In genomic region chr13:67278314-67278713, GRCm38 (mm10) we compare ENCODE assay signal across 8 mouse cellular contexts. TPM values are rescaled to one million over a fixed set of nuclear protein-coding genes. Genes with fewer than 3 reads are reported as not detected.
DNase-seq lines count a peak whose midpoint lies in the region; ATAC-seq and TF ChIP-seq lines count a peak whose summit lies in the region.

Zfp458 (minus strand) TSS chr13:67278466.

- TF ChIP-seq CTCF in lung, adult 2 months (IDR thresholded peaks at IDR 0.05; ENCODE audit: insufficient read depth, low read length), result no peak

- no peak within 1 kb of the TSS for H3K4me3 ChIP-seq in hindbrain, embryonic 13.5 days
- H3K4me3 ChIP-seq in hindbrain, embryonic 10.5 days, result no peak within 1 kb of the TSS
- no peak within 1 kb of the TSS for H3K4me3 ChIP-seq in lung, adult 2 months (replicated peaks; ENCODE audit: extremely low read depth, low read depth, low read length)
- no peak within 1 kb of the TSS for H3K4me3 ChIP-seq in heart, embryonic 10.5 days

- H3K27ac ChIP-seq in hindbrain, embryonic 13.5 days, result no peak within 1 kb of the TSS
- no peak within 1 kb of the TSS for H3K27ac ChIP-seq in hindbrain, embryonic 10.5 days
- H3K27ac ChIP-seq in heart, embryonic 10.5 days, result no peak within 1 kb of the TSS

- no peaks in the 10 kb centered on the region for H3K4me1 ChIP-seq in hindbrain, embryonic 13.5 days (replicated peaks)
- H3K4me1 ChIP-seq in hindbrain, embryonic 10.5 days (replicated peaks), result no peaks in the 10 kb centered on the region
- no peaks in the 10 kb centered on the region for H3K4me1 ChIP-seq in lung, adult 2 months (ENCODE audit: control insufficient read depth, insufficient read depth, low read length)
- H3K4me1 ChIP-seq in heart, embryonic 10.5 days, result no peaks in the 10 kb centered on the region

- H3K4me2 ChIP-seq in hindbrain, embryonic 13.5 days, result no peak within 1 kb of the TSS

- H3K9ac ChIP-seq in hindbrain, embryonic 13.5 days, result no peak within 1 kb of the TSS

- no peak for DNase-seq in hindbrain, embryonic 10.5 days (ENCODE audit: low spot score)
- DNase-seq in c-Kit-positive CD71-negative TER-119-negative erythroid progenitor cells, embryonic 14.5 days (ENCODE audit: low read depth), result peak; percentile 38
- DNase-seq in kidney, postnatal 10 days, result peak; percentile 25
- DNase-seq in lung, adult 2 months, result peak; percentile 30
- DNase-seq in heart, embryonic 10.5 days (ENCODE audit: low spot score), result no peak

- no peaks in the 10 kb centered on the region for H3K9me3 ChIP-seq in hindbrain, embryonic 13.5 days
- no peaks in the 10 kb centered on the region for H3K9me3 ChIP-seq in hindbrain, embryonic 10.5 days
- H3K9me3 ChIP-seq in heart, embryonic 10.5 days, result no peaks in the 10 kb centered on the region

- 0 out of 2 replicates have a peak, but pooled peaks have one; percentile 39 for ATAC-seq in hindbrain, embryonic 13.5 days (ENCODE audit: low FRiP score)
- no peak for ATAC-seq in erythroid progenitor cell, adult 5-6 weeks (replicated peaks; ENCODE audit: low FRiP score, poor library complexity, severe bottlenecking)
- no peak for ATAC-seq in cerebellum, adult (ENCODE audit: insufficient number of reproducible peaks, low FRiP score, low TSS enrichment)

- H3K27me3 ChIP-seq in hindbrain, embryonic 13.5 days, result no peaks in the 10 kb centered on the region
- H3K27me3 ChIP-seq in hindbrain, embryonic 10.5 days (ENCODE audit: insufficient read depth, poor library complexity, severe bottlenecking), result no peaks in the 10 kb centered on the region
- H3K27me3 ChIP-seq in heart, embryonic 10.5 days (ENCODE audit: insufficient read depth, poor library complexity, severe bottlenecking), result no peaks in the 10 kb centered on the region

- 41% methylated on average over 7 of the region's 7 CpGs for WGBS in hindbrain, embryonic 13.5 days
- WGBS in hindbrain, embryonic 10.5 days, result 52% methylated on average over 7 of the region's 7 CpGs
- 44% methylated on average over 7 of the region's 7 CpGs for WGBS in lung, adult 2 months
- WGBS in heart, embryonic 10.5 days, result 43% methylated on average over 7 of the region's 7 CpGs

- H3K36me3 ChIP-seq in hindbrain, embryonic 13.5 days, result no peaks in the 10 kb centered on the region
- no peaks in the 10 kb centered on the region for H3K36me3 ChIP-seq in hindbrain, embryonic 10.5 days
- H3K36me3 ChIP-seq in heart, embryonic 10.5 days, result no peaks in the 10 kb centered on the region

- no peak for TF ChIP-seq POLR2A in lung, adult 2 months (IDR thresholded peaks at IDR 0.05; ENCODE audit: borderline replicate concordance, extremely low read depth, low read depth, low read length)

RNA-seq across cellular contexts. Expression of gene Zfp458, which starts in this region (rescaled TPM):
- 5.1 and 5.4 TPM in 2 replicates for polyA plus RNA-seq in hindbrain, embryonic 13.5 days (2015; fragmentation: Nextera tagmentation; extraction: Ambion mirVana)
- 1.5 and 2.0 TPM in 2 replicates for polyA plus RNA-seq in hindbrain, embryonic 10.5 days (2016; fragmentation: Nextera tagmentation; extraction: Ambion mirVana)
- polyA plus RNA-seq in lung, adult 2 months (2012; rRNA removed), result 0.38 and 0.83 TPM in 2 replicates
- 0.36 and 0.42 TPM in 2 replicates for total RNA-seq in erythroid progenitor cell, adult 5-6 weeks (2015; ENCODE audit: low replicate concordance)
- 0.38 and 0.77 TPM in 2 replicates for total RNA-seq in erythroid progenitor cell, adult 5-6 weeks (2017; ENCODE audit: low replicate concordance)
- 1.4 and 1.6 TPM in 2 replicates for polyA plus RNA-seq in heart, embryonic 10.5 days (2016; fragmentation: Nextera tagmentation; extraction: Ambion mirVana)

Comparison
In these comparisons a context has a peak if more than half of its experiments do, and no peak if none do; other contexts are left out.
1. Peak in DNase-seq in lung, adult 2 months; RNA of the gene not detected or under 1 TPM.
2. DNase-seq: peak in c-Kit-positive CD71-negative TER-119-negative erythroid progenitor cells, embryonic 14.5 days (single experiment) and kidney, postnatal 10 days (single experiment); none in hindbrain, embryonic 10.5 days (single experiment) and heart, embryonic 10.5 days (single experiment).